Mouse (Mus musculus) stomach, postnatal 0 days (tissue): ENCODE results near the gene Ppard. TPM values are rescaled to one million over a fixed set of nuclear protein-coding genes. Genes with fewer than 3 reads are reported as not detected.

Experiments used
- ATAC-seq: fragments of 200-750 bp; cut with Nextera tagmentation; 2 replicates; pipeline ENCODE4 v1.8.0; 2017; ENCODE audit not compliant: low FRiP score, low TSS enrichment
- DNase-seq: peaks from one replicate; pipeline ENCODE4 v3.0.0-alpha.2; 2016; ENCODE audit warnings: low spot score
- H3K27ac ChIP-seq: fragments of 300-500 bp; sonication (generic); replicated peaks from 2 replicates; pipeline ENCODE4 v1.5.1; 2014; ENCODE audit warnings: mild to moderate bottlenecking, control low read depth
- H3K27me3 ChIP-seq: fragments of 300-500 bp; sonication (generic); 2 replicates; pipeline ENCODE4 v1.6.1; 2014; ENCODE audit warnings: low read length; ENCODE audit not compliant: control insufficient read depth, insufficient read depth
- H3K36me3 ChIP-seq: fragments of 300-500 bp; sonication (generic); 2 replicates; pipeline ENCODE4 v1.6.1; 2014; ENCODE audit warnings: low read length, mixed read lengths; ENCODE audit not compliant: control insufficient read depth, insufficient read depth
- H3K4me1 ChIP-seq: fragments of 300-500 bp; sonication (generic); replicated peaks from 2 replicates; pipeline ENCODE4 v1.6.1; 2014; ENCODE audit warnings: antibody characterized with exemption; ENCODE audit not compliant: control insufficient read depth, insufficient read depth
- H3K4me2 ChIP-seq: fragments of 300-500 bp; sonication (generic); replicated peaks from 2 replicates; pipeline ENCODE4 v1.6.1; 2014; ENCODE audit warnings: low read depth, mild to moderate bottlenecking, control low read depth, moderate library complexity
- H3K4me3 ChIP-seq: fragments of 300-500 bp; sonication (generic); 2 replicates; pipeline ENCODE4 v1.5.1; 2014; ENCODE audit warnings: low read depth, low read length, control low read depth
- H3K9ac ChIP-seq: fragments of 300-500 bp; sonication (generic); 2 replicates; pipeline ENCODE4 v1.6.1; 2014; ENCODE audit warnings: mild to moderate bottlenecking, low read length, control low read depth, mixed read lengths
- H3K9me3 ChIP-seq: fragments of 300-500 bp; sonication (generic); 2 replicates; pipeline ENCODE4 v1.6.1; 2016; ENCODE audit warnings: low read length; ENCODE audit not compliant: control insufficient read depth
- CTCF ChIP-seq: IDR thresholded peaks from 2 replicates; pipeline ENCODE4 v1.5.1; 2016; ENCODE audit warnings: antibody characterized with exemption, low read depth, mild to moderate bottlenecking, moderate library complexity
- EP300 ChIP-seq: optimal IDR thresholded peaks from 2 replicates; pipeline ENCODE3; 2016; ENCODE audit warnings: antibody characterized with exemption
- WGBS: fragments of 180-500 bp; shearing (Covaris S2); extraction: QIAGEN DNeasy Blood & Tissue Kit; methylation state at CpG from one replicate; pipeline ENCODE4 v1.1.7; 2014; 5-methylcytosine and 5-hydroxymethylcytosine counted together
- polyA plus RNA-seq: library from polyadenylated mRNA; unstranded; fragments of >200 nt; fragmentation: Nextera tagmentation; extraction: Ambion mirVana; gene quantifications from 2 replicates; pipeline ENCODE4 v1.2.1, GENCODE M21; 2015

Ppard gene
- polyA plus RNA-seq, 1 experiment from 2014 or later: 3.4 TPM

DNA sequence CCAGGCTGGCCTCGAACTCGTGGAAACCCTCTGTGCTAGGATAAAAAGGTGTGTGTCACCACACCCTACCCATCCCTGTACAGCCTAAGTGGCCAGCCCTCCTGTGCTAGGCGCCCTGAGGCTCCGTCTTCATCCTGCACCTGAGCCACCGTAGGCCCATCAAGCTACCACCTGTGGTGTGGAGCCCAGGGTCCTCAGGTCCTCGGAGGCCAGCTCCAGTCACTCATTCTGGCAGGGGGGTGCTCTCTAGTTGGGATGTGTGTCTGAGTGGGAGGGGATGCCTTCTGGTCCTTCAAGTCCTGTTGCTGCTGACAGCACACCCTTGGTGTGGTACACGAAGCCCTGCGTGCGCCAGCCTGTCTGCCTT is 28.0 kb downstream of the Ppard start:
- Histone ChIP-seq H3K36me3 (no peaks in the 10 kb centered on the region; the same call in 1 of the 2 replicates), H3K4me2 (no peak overlapping the region), H3K4me3 (no peak overlapping the region), H3K9me3 (no peaks in the 10 kb centered on the region), H3K9ac (no peak overlapping the region), H3K4me1 (peaks cover 6% of the 10 kb centered on the region; the same call in 1 of the 2 replicates), H3K27ac (no peak overlapping the region), H3K27me3 (no peaks in the 10 kb centered on the region)
- TF ChIP-seq EP300 (no peak), CTCF (no peak)
- no peak for DNase-seq
- no peak for ATAC-seq
- WGBS: 82% methylated on average over 9 of the region's 9 CpGs

DNA sequence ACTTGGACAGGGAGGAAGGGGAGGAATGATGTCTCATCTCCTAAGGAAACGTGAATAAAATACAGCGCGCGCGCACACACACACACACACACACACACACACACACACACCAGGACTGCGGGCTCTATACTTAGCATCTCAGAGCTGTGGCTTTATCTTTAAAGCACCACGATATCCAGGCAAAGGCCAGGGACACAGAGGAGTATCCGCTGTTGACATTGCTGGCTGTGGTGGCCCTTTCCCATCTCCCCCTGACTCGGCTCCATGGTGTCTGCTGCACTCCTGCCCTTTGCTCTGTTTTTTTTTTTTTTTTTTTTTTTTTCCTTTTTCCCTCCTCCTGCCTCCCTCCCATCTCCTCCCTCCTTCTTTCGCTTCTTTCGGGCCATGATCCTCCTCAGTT is 29.3 kb downstream of the Ppard start:
- Histone ChIP-seq H3K36me3 (no peaks in the 10 kb centered on the region; the same call in 1 of the 2 replicates), H3K9ac (no peak overlapping the region), H3K27ac (no peak overlapping the region), H3K9me3 (no peaks in the 10 kb centered on the region), H3K27me3 (no peaks in the 10 kb centered on the region), H3K4me2 (no peak overlapping the region), H3K4me3 (no peak overlapping the region), H3K4me1 (peaks cover 4% of the 10 kb centered on the region; the same call in 1 of the 2 replicates)
- ATAC-seq (no peak), DNase-seq (no peak)
- no peak for TF ChIP-seq CTCF
- WGBS: 72% methylated on average over 11 of the region's 11 CpGs

DNA sequence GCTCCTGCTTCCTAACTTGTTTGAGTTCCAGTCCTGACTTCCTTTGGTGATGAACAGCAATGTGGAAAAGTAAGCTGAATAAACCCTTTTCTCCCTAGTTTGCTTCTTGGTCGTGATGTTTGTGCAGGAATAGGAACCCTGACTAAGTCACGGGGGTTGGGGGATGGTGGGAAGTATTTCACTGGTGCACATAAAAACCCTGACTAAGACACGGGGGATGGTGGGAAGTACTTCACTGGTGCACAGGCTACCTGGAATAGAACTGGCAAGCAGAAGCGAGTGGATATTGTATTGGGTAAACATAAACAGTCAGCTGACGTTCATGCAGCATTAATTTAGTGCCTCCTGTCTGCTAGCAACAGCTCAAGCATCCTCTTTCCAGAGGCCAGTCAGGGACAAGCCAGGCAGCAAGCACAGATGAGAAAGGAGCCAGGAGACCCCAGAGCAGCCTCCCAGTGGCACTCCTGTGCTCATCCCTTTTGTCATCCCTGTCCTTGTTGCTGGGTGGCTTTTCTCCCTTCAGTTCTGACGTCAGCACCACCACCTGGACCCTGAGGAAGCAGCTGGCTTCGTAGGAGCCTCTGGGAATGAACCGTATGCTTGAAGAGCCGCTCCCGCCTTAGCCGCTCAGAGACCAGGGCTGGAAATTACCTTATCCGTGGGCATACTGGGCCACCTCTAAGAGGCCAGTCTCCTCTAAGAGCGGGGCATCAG is 30.8 kb downstream of the Ppard start:
- no peak for ATAC-seq
- H3K9ac ChIP-seq: no peak overlapping the region
- 58% methylated on average over 13 of the region's 13 CpGs for WGBS
- DNase-seq: no peak
- no peaks in the 10 kb centered on the region; the same call in 1 of the 2 replicates for H3K36me3 ChIP-seq
- TF ChIP-seq CTCF (0 out of 2 replicates have a peak, but pooled peaks have one; percentile 8), EP300 (no peak)
- H3K4me2 ChIP-seq: no peak overlapping the region
- H3K9me3 ChIP-seq: no peaks in the 10 kb centered on the region
- no peak overlapping the region for H3K4me3 ChIP-seq
- H3K4me1 ChIP-seq: peaks cover 4% of the 10 kb centered on the region; the same call in 1 of the 2 replicates
- H3K27ac ChIP-seq: no peak overlapping the region
- H3K27me3 ChIP-seq: no peaks in the 10 kb centered on the region

DNA sequence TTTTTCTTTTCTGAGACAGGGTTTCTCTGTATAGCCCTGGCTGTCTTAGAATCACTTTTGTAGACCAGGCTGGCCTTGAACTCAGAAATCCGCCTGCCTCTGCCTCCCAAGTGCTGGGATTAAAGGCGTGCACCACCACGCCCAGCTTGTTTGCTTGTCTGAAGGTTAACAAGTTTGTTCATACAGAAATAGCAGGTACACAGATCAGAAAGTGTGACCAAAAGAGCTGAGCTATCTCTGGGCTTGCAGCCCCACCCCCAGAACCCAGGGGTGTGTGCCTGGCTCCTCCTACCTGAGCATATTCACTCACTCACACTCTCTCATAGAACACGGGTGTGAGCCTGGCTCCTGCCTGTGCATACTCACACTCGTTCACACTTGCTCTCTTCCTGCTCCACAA is 34.8 kb downstream of the Ppard start:
- Histone ChIP-seq H3K4me1 (peaks cover 9% of the 10 kb centered on the region; the same call in 1 of the 2 replicates), H3K9ac (no peak overlapping the region), H3K4me2 (no peak overlapping the region), H3K27ac (no peak overlapping the region), H3K4me3 (no peak overlapping the region), H3K27me3 (no peaks in the 10 kb centered on the region), H3K9me3 (no peaks in the 10 kb centered on the region), H3K36me3 (no peaks in the 10 kb centered on the region)
- DNase-seq: no peak
- WGBS: 82% methylated on average over 5 of the region's 5 CpGs
- TF ChIP-seq EP300 (no peak), CTCF (no peak)
- no peak for ATAC-seq

DNA sequence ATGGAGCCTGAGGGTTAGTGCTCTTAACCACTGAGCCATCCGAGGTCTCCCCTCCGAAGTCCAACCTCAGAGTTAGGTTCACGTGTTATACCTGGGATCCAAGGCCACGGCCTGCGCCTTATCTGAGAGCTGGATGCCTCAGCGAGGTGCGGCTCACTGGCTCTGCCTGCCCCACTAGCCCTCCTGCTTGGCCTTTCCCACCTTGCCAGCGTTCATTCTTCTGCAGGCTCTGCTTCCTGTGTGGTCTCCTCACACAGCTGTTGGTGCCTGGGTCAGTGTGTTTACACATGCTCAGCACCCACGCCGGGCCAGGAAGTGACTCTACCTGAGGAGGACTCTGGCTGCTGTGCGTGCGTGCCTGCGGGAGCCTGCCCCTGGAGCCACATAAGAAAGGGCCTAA is 37.7 kb downstream of the Ppard start:
- H3K4me3 ChIP-seq: no peak overlapping the region
- ATAC-seq (peak; percentile 63), DNase-seq (peak; percentile 79)
- no peaks in the 10 kb centered on the region for H3K27me3 ChIP-seq
- H3K9ac ChIP-seq: no peak overlapping the region
- H3K27ac ChIP-seq: peak overlapping the region; percentile 93
- peaks cover 5% of the 10 kb centered on the region; the same call in 1 of the 2 replicates for H3K4me1 ChIP-seq
- H3K36me3 ChIP-seq: no peaks in the 10 kb centered on the region
- no peak for TF ChIP-seq EP300
- no peak for TF ChIP-seq CTCF
- no peak overlapping the region for H3K4me2 ChIP-seq
- no peaks in the 10 kb centered on the region for H3K9me3 ChIP-seq
- WGBS: 37% methylated on average over 13 of the region's 13 CpGs

DNA sequence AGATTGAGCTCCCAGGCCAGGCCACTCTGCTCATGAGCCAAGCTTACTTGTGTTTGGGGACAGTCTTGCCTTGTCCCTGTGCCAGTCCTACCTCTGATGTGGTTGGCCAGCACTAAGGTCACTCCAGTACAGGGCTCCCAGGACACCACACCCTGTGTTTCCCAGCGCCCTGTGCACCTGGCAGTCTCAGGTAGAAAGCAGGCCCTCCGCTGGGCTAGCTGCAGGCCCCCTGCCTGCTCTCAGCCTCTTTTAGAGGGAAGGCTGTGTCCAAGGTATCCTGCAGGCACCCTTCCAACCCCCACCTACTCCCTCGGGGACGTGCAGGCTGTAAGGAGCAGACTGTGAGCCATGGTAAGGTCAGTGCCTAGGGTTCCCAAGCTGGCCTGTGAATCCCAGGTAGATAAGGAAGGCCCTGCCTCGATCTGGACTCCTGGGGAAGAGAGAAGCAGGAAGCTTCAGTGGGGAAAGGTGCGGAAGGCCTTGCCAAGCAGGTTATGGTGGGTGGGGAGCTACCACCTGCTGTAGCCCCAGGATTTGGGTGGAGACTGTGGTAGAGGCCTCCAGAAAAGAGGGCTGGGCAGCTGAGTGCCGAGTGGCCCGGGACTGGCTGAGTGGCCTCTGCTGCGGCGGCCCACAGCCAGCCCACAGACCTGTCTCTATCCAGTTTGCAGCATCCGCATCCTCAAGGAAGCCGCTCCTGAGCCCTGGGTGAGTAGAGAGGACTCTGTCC is 39.2 kb downstream of the Ppard start:
- H3K27me3 ChIP-seq: no peaks in the 10 kb centered on the region
- WGBS: 58% methylated on average over 11 of the region's 12 CpGs
- H3K36me3 ChIP-seq: no peaks in the 10 kb centered on the region
- no peaks in the 10 kb centered on the region for H3K9me3 ChIP-seq
- H3K27ac ChIP-seq: peak overlapping the region; percentile 93
- no peak for TF ChIP-seq EP300
- no peak for TF ChIP-seq CTCF
- peaks cover 5% of the 10 kb centered on the region; the same call in 1 of the 2 replicates for H3K4me1 ChIP-seq
- ATAC-seq: peak; percentile 83
- H3K4me3 ChIP-seq: peak overlapping the region; percentile 22; the same call in 1 of the 2 replicates
- H3K4me2 ChIP-seq: peak overlapping the region; percentile 47
- peak overlapping the region; percentile 61 for H3K9ac ChIP-seq
- peak; percentile 87 for DNase-seq
